22 mouse cellular contexts compared by ENCODE assay signal in genomic region chr7:130374311-130374710, GRCm38 (mm10).
DNase-seq lines count a peak whose midpoint lies in the region; ATAC-seq lines count a peak whose summit lies in the region.
"Had no signal": no experiment of that assay in that cellular context is flagged by ENCODE, and none has a peak within 500 bp of the region (broad histone marks: within the 10 kb centered on the region; RNA-seq: fewer than 3 reads in every experiment).

No protein-coding gene starts in this region.

- no peaks in the 10 kb centered on the region for H3K27me3 ChIP-seq in intestine, embryonic 14.5 days (replicated peaks; ENCODE audit: control insufficient read depth, insufficient read depth, low read length)
- H3K27me3 ChIP-seq in intestine, embryonic 16.5 days (replicated peaks; ENCODE audit: control insufficient read depth, insufficient read depth, low read length) = no peaks in the 10 kb centered on the region
- H3K27me3 ChIP-seq: embryonic facial prominence, embryonic 12.5 days; forebrain, embryonic 15.5 days; liver, embryonic 13.5 days; lung, embryonic 15.5 days had no signal

- peak; percentile 31 for DNase-seq in intestine, embryonic 14.5 days (ENCODE audit: low spot score)
- DNase-seq in ovary, adult 18-20 months (ENCODE audit: low spot score) = peak; percentile 53
- no peak for DNase-seq in ovary, postnatal 14 days (ENCODE audit: low spot score)
- DNase-seq in adrenal gland, postnatal 25 days = peak; percentile 42
- peak; percentile 51 for DNase-seq in testis, postnatal 10 days (ENCODE audit: low spot score)
- no peak for DNase-seq in left cerebral cortex, adult 9 months (ENCODE audit: low spot score in 2 of 2)
- no peak for DNase-seq in cerebellum, adult 8-10 months
- DNase-seq: cerebellum, postnatal 10 days; heart, adult 2 months; kidney, adult 8-10 months; kidney, postnatal 14 days; liver, embryonic 13.5 days; retina, postnatal 1 day; thymus, adult 18-20 months had no signal

- no peak overlapping the region for H3K9ac ChIP-seq in intestine, embryonic 14.5 days (ENCODE audit: low read length)
- no peak overlapping the region for H3K9ac ChIP-seq in intestine, embryonic 16.5 days (ENCODE audit: low read depth, low read length)
- H3K9ac ChIP-seq: embryonic facial prominence, embryonic 12.5 days; forebrain, embryonic 15.5 days; liver, embryonic 13.5 days; lung, embryonic 15.5 days; midbrain, embryonic 15.5 days had no signal

- no peaks in the 10 kb centered on the region for H3K9me3 ChIP-seq in intestine, embryonic 14.5 days (ENCODE audit: control insufficient read depth, low read length)
- H3K9me3 ChIP-seq in intestine, embryonic 16.5 days (ENCODE audit: control insufficient read depth, low read length) = no peaks in the 10 kb centered on the region
- H3K9me3 ChIP-seq: embryonic facial prominence, embryonic 12.5 days; forebrain, embryonic 15.5 days; liver, embryonic 13.5 days; lung, embryonic 15.5 days; midbrain, embryonic 15.5 days had no signal

- no peak overlapping the region for H3K27ac ChIP-seq in intestine, embryonic 14.5 days (ENCODE audit: low read depth)
- no peak overlapping the region for H3K27ac ChIP-seq in intestine, embryonic 16.5 days (ENCODE audit: low read length)
- H3K27ac ChIP-seq: embryonic facial prominence, embryonic 12.5 days; forebrain, embryonic 15.5 days; heart, adult 2 months; layer of hippocampus, adult 2 months; liver, embryonic 13.5 days; lung, embryonic 15.5 days; midbrain, embryonic 15.5 days had no signal

- no peaks in the 10 kb centered on the region for H3K4me1 ChIP-seq in intestine, embryonic 14.5 days (replicated peaks; ENCODE audit: control insufficient read depth, insufficient read depth, low read length)
- H3K4me1 ChIP-seq in intestine, embryonic 16.5 days (ENCODE audit: control insufficient read depth, insufficient read depth, low read length) = no peaks in the 10 kb centered on the region
- H3K4me1 ChIP-seq: liver, embryonic 13.5 days; lung, embryonic 15.5 days had no signal

- no peak overlapping the region for H3K4me2 ChIP-seq in intestine, embryonic 14.5 days (ENCODE audit: low read length)
- no peak overlapping the region for H3K4me2 ChIP-seq in intestine, embryonic 16.5 days (ENCODE audit: low read depth, low read length)
- H3K4me2 ChIP-seq: embryonic facial prominence, embryonic 12.5 days; forebrain, embryonic 15.5 days; liver, embryonic 13.5 days; lung, embryonic 15.5 days; midbrain, embryonic 15.5 days had no signal

- no peaks in the 10 kb centered on the region for H3K36me3 ChIP-seq in intestine, embryonic 14.5 days (ENCODE audit: control insufficient read depth, insufficient read depth, low read length)
- no peaks in the 10 kb centered on the region for H3K36me3 ChIP-seq in intestine, embryonic 16.5 days (ENCODE audit: control insufficient read depth, insufficient read depth, low read length)
- H3K36me3 ChIP-seq: embryonic facial prominence, embryonic 12.5 days; forebrain, embryonic 15.5 days; liver, embryonic 13.5 days; lung, embryonic 15.5 days; midbrain, embryonic 15.5 days had no signal

- H3K4me3 ChIP-seq in intestine, embryonic 14.5 days (ENCODE audit: low read depth, low read length) = no peak overlapping the region
- H3K4me3 ChIP-seq in intestine, embryonic 16.5 days (ENCODE audit: low read length) = no peak overlapping the region
- H3K4me3 ChIP-seq: embryonic facial prominence, embryonic 12.5 days; erythroblast, embryonic 14.5 days; forebrain, embryonic 15.5 days; heart, adult 2 months; layer of hippocampus, adult 2 months; liver, embryonic 13.5 days; lung, embryonic 15.5 days; midbrain, embryonic 15.5 days; myocyte had no signal

- ATAC-seq in intestine, embryonic 14.5 days (replicated peaks; ENCODE audit: low FRiP score, low TSS enrichment, low read depth) = no peak
- no peak for ATAC-seq in intestine, embryonic 16.5 days
- ATAC-seq: forebrain, embryonic 15.5 days; midbrain, embryonic 15.5 days had no signal

- WGBS in intestine, embryonic 14.5 days = 85% methylated on average over 9 of the region's 9 CpGs
- WGBS in intestine, embryonic 16.5 days = 82% methylated on average over 9 of the region's 9 CpGs

Comparison
In these comparisons a context has a peak if more than half of its experiments do, and no peak if none do; other contexts are left out.
1. DNase-seq: peak in intestine, embryonic 14.5 days (single experiment), ovary, adult 18-20 months (single experiment), adrenal gland, postnatal 25 days (single experiment) and testis, postnatal 10 days (single experiment); none in ovary, postnatal 14 days (single experiment), left cerebral cortex, adult 9 months (0 of 2) and cerebellum, adult 8-10 months (single experiment).